Mouse (Mus musculus): ENCODE results near the gene Ctnnbip1. TPM values are rescaled to one million over a fixed set of nuclear protein-coding genes. Genes with fewer than 3 reads are reported as not detected.

The Ctnnbip1 gene
- polyA plus RNA-seq (2012; rRNA removed) = 16.3 and 21.5 TPM in 2 replicates

GRCm38 (mm10) chr4:149517868-149518340 is at the start of gene Ctnnbip1:
Gene Ctnnbip1, plus strand, starts transcription at chr4:149518236.

GRCm38 (mm10) chr4:149477078-149477477 is 41.0 kb upstream of the Ctnnbip1 start, which contains the start of gene Tmem274:
Gene Tmem274, plus strand, starts transcription at chr4:149477378.

GRCm38 (mm10) chr4:149485053-149485824 is 32.8 kb upstream of the Ctnnbip1 start, which contains the start of the genes Nmnat1 and Lzic:
Gene Nmnat1, minus strand, starts transcription at chr4:149485202.
Gene Lzic, plus strand, starts transcription at chr4:149485229.

GRCm38 (mm10) chr4:149586044-149586782 is 68.2 kb downstream of the Ctnnbip1 start, which contains the start of gene Clstn1:
Gene Clstn1, plus strand, starts transcription at chr4:149586468.

Other genes with a start within 250 kb of the Ctnnbip1 start
- 32.9 and 34.3 TPM in 2 replicates for gene Kif1b, start 210.5 kb upstream of the Ctnnbip1 start, polyA plus RNA-seq (2012; rRNA removed)
- gene Ube4b, start 91.5 kb upstream of the Ctnnbip1 start, polyA plus RNA-seq (2012; rRNA removed) = 77.2 and 81.5 TPM in 2 replicates
- gene Rbp7, start 63.3 kb upstream of the Ctnnbip1 start, polyA plus RNA-seq (2012; rRNA removed) = 0.75 and 2.1 TPM in 2 replicates
- not detected in 2 replicates for gene Tmem274, start 40.9 kb upstream of the Ctnnbip1 start, polyA plus RNA-seq (2012; rRNA removed)
- gene Nmnat1, start 33.0 kb upstream of the Ctnnbip1 start, polyA plus RNA-seq (2012; rRNA removed) = 11.2 and 11.8 TPM in 2 replicates
- 8.6 and 13.6 TPM in 2 replicates for gene Lzic, start 33.0 kb upstream of the Ctnnbip1 start, polyA plus RNA-seq (2012; rRNA removed)
- gene Clstn1, start 68.2 kb downstream of the Ctnnbip1 start, polyA plus RNA-seq (2012; rRNA removed) = 49.8 and 53.6 TPM in 2 replicates
- gene Pik3cd, start 184.3 kb downstream of the Ctnnbip1 start, polyA plus RNA-seq (2012; rRNA removed) = 21.6 and 23.9 TPM in 2 replicates
- gene Tmem201, start 219.8 kb downstream of the Ctnnbip1 start, polyA plus RNA-seq (2012; rRNA removed) = 124 and 126 TPM in 2 replicates